ENCODE assay signal across 12 mouse cellular contexts in the genomic region with DNA sequence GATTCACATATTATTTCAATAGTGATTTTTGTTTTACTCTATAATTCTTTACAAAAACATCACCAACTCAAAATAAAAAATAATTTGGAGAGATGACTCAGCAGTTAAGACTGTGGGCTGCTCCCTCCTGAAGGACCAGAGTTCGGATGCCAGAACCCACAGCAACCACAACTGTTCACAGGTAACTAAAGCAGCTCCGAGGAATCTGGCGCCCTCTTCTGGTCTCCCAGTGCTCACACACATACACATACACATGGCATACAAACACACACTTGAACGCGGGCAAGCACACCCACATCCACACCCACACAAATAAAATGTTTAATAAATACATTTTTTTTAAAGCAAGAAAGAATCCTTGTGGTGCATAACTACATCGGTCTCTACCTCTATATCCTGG. TPM values are rescaled to one million over a fixed set of nuclear protein-coding genes. Genes with fewer than 3 reads are reported as not detected.
A peak's percentile ranks its signal among the peaks of the same experiment; 100 is the strongest.
DNase-seq lines count a peak whose midpoint lies in the region; ATAC-seq and TF ChIP-seq lines count a peak whose summit lies in the region.
"Had no signal": no experiment of that assay in that cellular context is flagged by ENCODE, and none has a peak within 500 bp of the region (broad histone marks: within the 10 kb centered on the region; RNA-seq: fewer than 3 reads in every experiment).

No protein-coding gene starts in this region.

- DNase-seq in kidney, postnatal 0 days (ENCODE audit: low spot score) = no peak
- DNase-seq in kidney, adult 8-10 months = no peak
- peak; percentile 81 for DNase-seq in 3T3-L1 (ENCODE audit: low read depth, low spot score)
- DNase-seq in B cell, adult 2 months = peak; percentile 23 to 26
- DNase-seq in ZHBTc4 (ENCODE audit: low read depth, low spot score) = peak; percentile 88
- no peak for DNase-seq in frontal cortex, postnatal 10 days (ENCODE audit: low spot score in 2 of 2)
- DNase-seq in frontal cortex, postnatal 36 days (ENCODE audit: low spot score in 2 of 2) = no peak
- DNase-seq: adrenal gland, adult 2 months; lung, postnatal 36 days had no signal

- no peaks in the 10 kb centered on the region; the same call in 1 of the 2 replicates for H3K36me3 ChIP-seq in kidney, postnatal 0 days (ENCODE audit: insufficient read depth, low read length)

- WGBS in kidney, postnatal 0 days = 96% methylated on average over 6 of the region's 6 CpGs

- no peaks in the 10 kb centered on the region for H3K9me3 ChIP-seq in kidney, postnatal 0 days (replicated peaks; ENCODE audit: low read length)

- H3K27me3 ChIP-seq in kidney, postnatal 0 days (ENCODE audit: insufficient read depth, low read length) = no peaks in the 10 kb centered on the region

- H3K4me1 ChIP-seq in kidney, postnatal 0 days (replicated peaks; ENCODE audit: insufficient read depth, low read length) = 0 out of 2 replicates have a peak, but pooled peaks cover 9% of the 10 kb centered on the region

- no peak for ATAC-seq in kidney, postnatal 0 days (replicated peaks; ENCODE audit: low FRiP score, low read depth)

- no peak overlapping the region for H3K27ac ChIP-seq in kidney, postnatal 0 days

- no peak overlapping the region for H3K4me3 ChIP-seq in kidney, postnatal 0 days (replicated peaks; ENCODE audit: low read depth, low read length)
- H3K4me3 ChIP-seq: myocyte had no signal

- peak; percentile 40; the same call in 1 of the 2 replicates for TF ChIP-seq CTCF in kidney, postnatal 0 days (IDR thresholded peaks at IDR 0.05; ENCODE audit: low read depth)

- H3K9ac ChIP-seq in kidney, postnatal 0 days (ENCODE audit: low read depth, low read length) = no peak overlapping the region

- no peak overlapping the region for H3K4me2 ChIP-seq in kidney, postnatal 0 days (ENCODE audit: low read length)
- H3K4me2 ChIP-seq: heart, embryonic 11.5 days had no signal

RNA-seq across cellular contexts. Expression of a gene that starts 3.5 kb away (rescaled TPM):
- 22.9 and 25.6 TPM in 2 replicates for polyA plus RNA-seq in kidney, postnatal 0 days (2015; fragmentation: Nextera tagmentation; extraction: Ambion mirVana)

RNA-seq across cellular contexts. Expression of a gene that starts 52.9 kb away (rescaled TPM):
- polyA plus RNA-seq in kidney, postnatal 0 days (2015; fragmentation: Nextera tagmentation; extraction: Ambion mirVana) = not detected in 2 replicates
- polyA plus RNA-seq: adrenal gland, adult 2 months; limb, embryonic 11.5 days; myocyte had no signal

Comparison
In these comparisons a context has a peak if more than half of its experiments do, and no peak if none do; other contexts are left out.
1. DNase-seq: peak in 3T3-L1 (single experiment), B cell, adult 2 months (2 of 2) and ZHBTc4 (single experiment); none in kidney, postnatal 0 days (single experiment), kidney, adult 8-10 months (0 of 2), frontal cortex, postnatal 10 days (0 of 2) and frontal cortex, postnatal 36 days (0 of 2).